Mouse (Mus musculus) lung, adult 2 months (tissue): Measurements from ENCODE around the gene Slc36a4. TPM values are rescaled to one million over a fixed set of nuclear protein-coding genes. Genes with fewer than 3 reads are reported as not detected.

Experiments used
- DNase-seq: peaks from one replicate; pipeline ENCODE4 v3.0.0; 2022
- H3K4me1 ChIP-seq: fragments of 200-500 bp; 2 replicates; pipeline ENCODE4 v1.6.1; 2011; ENCODE audit warnings: low read length; ENCODE audit not compliant: control insufficient read depth, insufficient read depth
- H3K4me3 ChIP-seq: fragments of 200-500 bp; replicated peaks from 2 replicates; pipeline ENCODE3; 2011; ENCODE audit warnings: low read depth, mild to moderate bottlenecking, control low read depth, low read length; ENCODE audit errors: extremely low read depth
- CTCF ChIP-seq: fragments of 200-500 bp; IDR thresholded peaks from 2 replicates; pipeline ENCODE4 v1.5.1; 2011; ENCODE audit warnings: mild to moderate bottlenecking, low read length, control low read depth; ENCODE audit not compliant: insufficient read depth
- POLR2A ChIP-seq: fragments of 200-500 bp; IDR thresholded peaks from 2 replicates; pipeline ENCODE4 v1.6.1; 2011; ENCODE audit warnings: low read depth, mild to moderate bottlenecking, control low read depth, low read length, borderline replicate concordance; ENCODE audit errors: extremely low read depth
- WGBS: fragments of 180-500 bp; shearing (Covaris S2); methylation state at CpG from one replicate; pipeline ENCODE4 v1.1.7; 2018; 5-methylcytosine and 5-hydroxymethylcytosine counted together
- polyA plus RNA-seq: library from polyadenylated mRNA; depleted of rRNA; stranded (reverse); fragments of >200 nt; gene quantifications from 2 replicates; pipeline ENCODE4 v1.2.3, GENCODE M21; 2012

The Slc36a4 gene
- polyA plus RNA-seq, 1 experiment, result 11.7 TPM

DNA sequence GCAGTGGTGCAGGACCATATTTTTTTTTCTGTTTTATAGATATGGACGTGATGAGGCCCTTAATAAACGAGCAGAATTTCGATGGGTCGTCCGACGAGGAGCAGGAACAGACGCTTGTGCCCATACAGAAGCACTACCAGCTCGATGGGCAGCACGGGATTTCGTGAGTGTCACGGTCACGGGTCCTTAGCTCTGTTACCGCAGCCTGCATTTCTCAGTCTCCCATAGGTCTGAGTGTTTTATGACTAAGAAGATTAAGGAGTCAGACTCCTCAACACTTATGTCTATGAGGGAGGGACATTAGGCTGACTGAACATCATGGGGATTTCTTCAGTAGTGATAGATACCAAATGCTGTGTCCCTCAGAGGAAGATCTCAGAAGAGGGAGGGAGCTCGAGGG is 10.1 kb downstream of the Slc36a4 start:
- H3K4me3 ChIP-seq, result no peak overlapping the region
- TF ChIP-seq CTCF (no peak), POLR2A (no peak)
- no peak for DNase-seq
- 88% methylated on average over 14 of the region's 14 CpGs for WGBS
- no peaks in the 10 kb centered on the region for H3K4me1 ChIP-seq

DNA sequence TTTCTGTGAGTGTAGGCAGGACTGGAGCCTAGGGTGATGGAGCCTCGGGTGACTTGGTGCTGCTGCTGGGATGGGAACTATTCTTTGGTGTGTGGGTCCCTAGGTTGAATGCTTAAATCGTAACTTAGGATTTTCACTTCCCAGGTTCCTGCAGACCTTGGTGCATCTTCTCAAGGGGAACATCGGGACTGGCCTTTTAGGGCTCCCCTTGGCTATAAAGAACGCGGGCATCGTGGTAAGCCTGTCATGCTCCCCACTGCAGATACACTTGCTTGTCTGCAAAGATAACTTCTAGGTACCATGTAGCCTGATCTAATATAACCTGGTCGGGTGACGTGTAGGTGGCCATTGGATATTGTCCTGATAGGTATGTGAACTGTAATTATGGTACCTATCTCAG is 11.0 kb downstream of the Slc36a4 start:
- TF ChIP-seq POLR2A, result no peak
- no peak for TF ChIP-seq CTCF
- Histone ChIP-seq H3K4me3 (no peak overlapping the region), H3K4me1 (no peaks in the 10 kb centered on the region)
- 92% methylated on average over 8 of the region's 8 CpGs for WGBS
- DNase-seq, result no peak

DNA sequence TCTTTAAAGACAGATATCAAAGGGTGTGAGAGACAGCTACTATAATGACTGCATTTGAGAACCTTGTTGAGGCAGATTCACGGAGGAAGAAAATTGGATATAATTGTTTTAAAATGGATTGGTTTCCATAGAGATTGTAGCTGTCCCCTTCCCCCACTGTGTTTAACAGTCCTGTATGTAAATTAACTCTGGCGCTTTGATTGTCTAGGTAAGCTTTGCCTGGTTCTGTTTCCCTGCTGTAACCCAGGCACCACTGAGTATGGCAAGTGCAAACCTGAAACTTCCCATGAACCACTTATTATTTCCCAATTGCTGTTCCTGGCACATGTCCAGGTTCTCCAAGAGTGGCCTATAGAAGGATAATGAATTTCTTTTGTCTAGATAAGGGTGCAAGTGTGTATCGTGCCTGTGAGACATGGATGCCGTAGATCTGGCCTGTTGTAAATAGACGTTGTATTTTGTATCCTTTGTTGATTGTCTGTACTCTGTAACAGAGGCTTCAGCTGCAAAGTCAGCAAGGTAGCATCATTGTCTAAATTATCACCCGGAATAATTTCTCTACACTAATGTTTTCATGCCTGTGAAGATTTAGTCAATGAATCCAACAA is 11.8 kb downstream of the Slc36a4 start:
- H3K4me3 ChIP-seq, result no peak overlapping the region
- DNase-seq, result no peak
- WGBS, result 66% methylated on average over 6 of the region's 6 CpGs
- no peaks in the 10 kb centered on the region for H3K4me1 ChIP-seq
- TF ChIP-seq CTCF, result no peak
- no peak for TF ChIP-seq POLR2A

DNA sequence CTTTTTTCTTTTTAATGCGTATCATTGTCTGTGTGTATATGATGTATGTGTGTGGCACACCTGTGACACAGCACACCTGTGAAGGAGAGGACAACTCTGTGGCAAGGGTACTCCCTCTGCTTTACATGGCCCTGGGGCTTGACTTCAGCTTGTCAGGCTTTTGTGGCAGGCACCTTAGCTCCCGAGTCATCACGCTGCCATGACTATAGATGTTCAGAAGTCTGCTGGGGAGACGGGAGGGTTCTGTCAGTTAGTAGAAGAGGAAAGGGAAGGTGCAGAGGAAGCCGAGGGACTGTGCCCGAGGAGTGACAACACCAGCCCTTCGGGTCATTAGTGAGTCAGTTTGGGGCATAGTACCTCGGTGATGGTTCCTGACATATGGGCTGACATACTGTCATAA is 13.0 kb downstream of the Slc36a4 start:
- no peaks in the 10 kb centered on the region for H3K4me1 ChIP-seq
- TF ChIP-seq CTCF, result no peak
- TF ChIP-seq POLR2A, result no peak
- no peak for DNase-seq
- 86% methylated on average over 8 of the region's 8 CpGs for WGBS
- no peak overlapping the region for H3K4me3 ChIP-seq

DNA sequence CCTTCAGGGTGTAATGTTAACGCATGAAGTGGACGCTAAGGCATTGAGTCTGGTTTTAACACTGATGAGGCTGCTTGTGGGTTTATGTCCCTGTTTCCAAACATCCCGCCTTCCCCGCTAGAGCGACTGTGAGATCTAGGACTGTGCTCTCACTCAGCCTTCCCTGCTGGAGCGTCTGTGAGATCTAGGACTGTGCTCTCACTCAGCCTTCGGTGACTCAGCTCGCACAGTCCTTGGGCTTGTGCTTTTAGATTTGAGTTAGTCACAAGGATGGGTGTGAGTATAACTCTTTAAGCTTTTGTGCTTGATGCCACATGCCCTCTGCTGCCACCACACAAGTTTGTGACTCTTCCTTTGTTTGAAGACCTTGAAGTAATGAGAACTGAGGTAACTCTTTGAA is 17.6 kb downstream of the Slc36a4 start:
- Histone ChIP-seq H3K4me3 (no peak overlapping the region), H3K4me1 (no peaks in the 10 kb centered on the region)
- no peak for DNase-seq
- whole genome bisulfite sequencing, result 96% methylated on average over 8 of the region's 8 CpGs
- no peak for TF ChIP-seq POLR2A
- TF ChIP-seq CTCF, result no peak

DNA sequence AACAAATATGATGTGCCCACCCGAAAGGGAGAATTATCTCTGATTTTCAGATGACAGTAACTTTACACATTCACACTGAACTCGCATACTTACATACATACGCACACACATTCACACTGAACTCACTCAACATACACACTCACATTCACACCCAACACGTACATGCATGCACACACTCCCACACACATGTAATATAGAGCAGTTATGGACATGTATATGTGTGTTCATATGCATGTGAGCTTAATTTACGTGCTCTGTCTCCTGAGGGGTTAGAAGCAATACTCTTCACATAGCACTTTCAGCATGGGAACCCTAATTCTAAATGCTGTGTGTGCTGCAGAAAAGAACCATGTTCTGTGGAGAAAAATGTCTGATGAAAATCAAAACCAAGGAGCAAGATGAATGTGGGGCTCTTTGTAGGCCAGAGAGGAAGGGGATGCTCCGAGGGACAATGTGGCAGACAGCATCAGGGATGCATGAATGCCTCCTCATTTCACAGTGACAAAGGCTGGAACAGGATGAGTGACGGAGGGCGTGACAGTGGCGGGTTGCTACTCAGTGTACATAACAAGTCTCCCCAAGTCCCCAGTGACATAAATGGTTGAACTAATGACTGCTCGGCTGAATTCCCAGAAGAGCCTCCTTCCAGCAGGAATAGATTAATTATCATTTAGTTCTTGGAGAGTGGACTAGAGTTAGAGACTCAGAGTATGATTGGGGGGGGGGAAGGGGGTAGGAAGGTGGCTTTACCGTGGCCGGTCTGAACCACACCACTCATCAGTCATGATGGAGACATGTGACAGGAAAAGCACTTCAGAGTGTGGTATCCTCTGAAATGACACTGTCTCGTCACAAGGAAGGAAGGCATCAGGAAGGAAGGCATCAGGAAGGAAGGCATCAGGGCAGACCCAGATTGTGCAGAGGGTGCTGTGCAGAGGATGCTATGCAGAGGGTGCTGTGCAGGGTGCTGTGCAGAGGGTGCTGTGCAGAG is 22.5 kb downstream of the Slc36a4 start:
- TF ChIP-seq POLR2A (no peak), CTCF (no peak)
- Histone ChIP-seq H3K4me3 (no peak overlapping the region), H3K4me1 (peaks cover 3% of the 10 kb centered on the region; the same call in 1 of the 2 replicates)
- 69% methylated on average over 13 of the region's 13 CpGs for WGBS
- no peak for DNase-seq

DNA sequence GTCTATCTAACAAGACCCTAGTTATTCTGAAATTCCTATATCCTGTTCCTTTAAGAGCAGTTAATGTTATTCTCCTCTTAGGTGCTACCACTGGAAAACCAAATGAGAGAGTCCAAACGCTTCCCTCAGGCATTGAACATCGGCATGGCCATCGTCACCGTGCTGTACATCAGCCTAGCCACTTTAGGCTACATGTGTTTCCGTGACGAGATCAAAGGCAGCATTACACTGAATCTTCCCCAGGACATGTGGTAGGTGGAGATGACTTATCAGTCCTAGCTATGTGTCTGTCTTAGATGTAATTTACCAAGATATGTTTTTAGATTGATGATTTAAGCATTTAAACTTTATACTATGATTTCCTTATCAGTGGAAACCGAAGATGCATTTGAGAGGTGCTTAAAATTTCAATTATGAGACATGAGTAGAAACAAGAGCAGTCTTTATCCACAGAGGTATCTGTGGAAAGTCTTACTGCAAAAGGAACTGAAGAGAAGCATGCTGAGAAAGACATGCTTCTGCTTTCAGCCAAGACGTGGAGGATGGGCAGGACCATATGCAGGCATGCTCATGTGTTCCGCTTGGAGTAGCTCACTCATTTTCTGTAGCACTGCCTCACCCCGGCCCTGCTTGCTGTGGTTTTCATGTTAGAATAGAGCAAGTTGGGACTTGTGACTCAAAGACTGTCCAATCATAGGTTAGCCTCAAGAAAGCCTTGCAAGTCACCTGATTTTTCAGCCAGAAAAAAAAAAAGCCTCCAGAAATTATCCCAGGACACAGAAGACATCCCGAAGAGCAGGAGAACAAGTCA is 24.7 kb downstream of the Slc36a4 start:
- DNase-seq, result no peak
- Histone ChIP-seq H3K4me1 (peaks cover 3% of the 10 kb centered on the region; the same call in 1 of the 2 replicates), H3K4me3 (no peak overlapping the region)
- TF ChIP-seq CTCF (no peak), POLR2A (no peak)
- 89% methylated on average over 11 of the region's 11 CpGs for WGBS

DNA sequence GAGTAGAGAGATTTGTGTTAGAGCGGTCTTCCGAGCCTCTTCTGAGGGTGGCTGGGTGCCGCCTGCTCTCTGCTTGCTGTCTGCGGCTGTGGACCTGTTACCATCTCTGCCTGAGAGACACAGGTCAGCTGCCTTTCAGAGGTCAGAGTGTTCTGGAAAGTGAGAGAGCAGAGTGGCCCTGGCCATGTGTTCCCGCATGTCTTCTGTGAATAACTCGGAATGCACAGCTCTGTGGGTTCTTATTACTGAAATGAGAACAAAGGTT is 25.3 kb downstream of the Slc36a4 start:
- H3K4me1 ChIP-seq, result peaks cover 3% of the 10 kb centered on the region; the same call in 1 of the 2 replicates
- TF ChIP-seq CTCF, result no peak
- no peak for TF ChIP-seq POLR2A
- H3K4me3 ChIP-seq, result no peak overlapping the region
- WGBS, result 97% methylated on average over 6 of the region's 6 CpGs
- DNase-seq, result no peak

DNA sequence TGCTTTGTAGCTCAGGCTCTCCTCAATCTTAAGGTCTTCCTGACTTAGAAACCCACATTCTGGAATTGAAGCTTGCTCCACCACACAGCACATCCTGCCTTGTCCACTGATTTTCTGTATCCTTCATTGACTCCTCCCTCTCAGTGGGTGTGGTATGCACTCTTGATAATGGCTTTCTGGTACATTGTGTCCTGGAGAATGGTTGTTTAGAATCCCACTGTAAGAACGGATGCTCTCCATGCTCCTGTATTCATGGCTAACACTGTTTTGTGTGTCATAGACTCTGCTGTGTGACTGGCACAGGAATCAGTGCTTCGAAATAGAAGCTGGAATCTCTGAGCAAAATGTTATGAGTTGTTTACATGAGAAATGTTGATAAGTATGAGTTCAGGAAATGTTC is 28.0 kb downstream of the Slc36a4 start:
- 61% methylated on average over 2 of the region's 2 CpGs for WGBS
- DNase-seq, result no peak
- TF ChIP-seq POLR2A, result no peak
- H3K4me3 ChIP-seq, result no peak overlapping the region
- peaks cover under 1% of the 10 kb centered on the region; the same call in 1 of the 2 replicates for H3K4me1 ChIP-seq
